Mouse (Mus musculus) neural tube, embryonic 14.5 days (tissue): ENCODE measurements at regions not wholly inside any gene's neighbourhood (a gene's known extent, or its start where the extent isn't known, plus 50 kb on each side); places are given as distances from the start of the nearest gene placed in this dataset.

ENCODE experiments used
- ATAC-seq: fragments of 200-750 bp; cut with Nextera tagmentation; 2 replicates; pipeline ENCODE4 v1.8.0; 2017; ENCODE audit warnings: low read depth, mild to moderate bottlenecking, moderate TSS enrichment, moderate library complexity
- H3K27ac ChIP-seq: fragments of 300-500 bp; sonication (generic); 2 replicates; pipeline ENCODE4 v1.5.1; 2014; ENCODE audit warnings: low read depth, mild to moderate bottlenecking, control low read depth, low read length, moderate library complexity, mixed read lengths
- H3K27me3 ChIP-seq: fragments of 300-500 bp; sonication (generic); 2 replicates; pipeline ENCODE4 v1.6.1; 2014; ENCODE audit warnings: low read length; ENCODE audit not compliant: control insufficient read depth, insufficient read depth
- H3K36me3 ChIP-seq: fragments of 300-500 bp; sonication (generic); 2 replicates; pipeline ENCODE4 v1.6.1; 2014; ENCODE audit warnings: low read length, mixed read lengths; ENCODE audit not compliant: control insufficient read depth, insufficient read depth
- H3K4me1 ChIP-seq: fragments of 300-500 bp; sonication (generic); 2 replicates; pipeline ENCODE4 v1.6.1; 2014; ENCODE audit warnings: low read length; ENCODE audit not compliant: control insufficient read depth, insufficient read depth
- H3K4me2 ChIP-seq: fragments of 300-500 bp; sonication (generic); 2 replicates; pipeline ENCODE4 v1.6.1; 2014; ENCODE audit warnings: mild to moderate bottlenecking, low read depth, low read length, control low read depth
- H3K4me3 ChIP-seq: fragments of 300-500 bp; sonication (generic); 2 replicates; pipeline ENCODE4 v1.5.1; 2014; ENCODE audit warnings: low read depth, low read length, control low read depth, mixed read lengths
- H3K9ac ChIP-seq: fragments of 300-500 bp; sonication (generic); replicated peaks from 2 replicates; pipeline ENCODE4 v1.6.1; 2014; ENCODE audit warnings: low read depth, mild to moderate bottlenecking, control low read depth, low read length, mixed read lengths
- H3K9me3 ChIP-seq: fragments of 300-500 bp; sonication (generic); 2 replicates; pipeline ENCODE4 v1.6.1; 2016; ENCODE audit warnings: low read length; ENCODE audit not compliant: control insufficient read depth
- WGBS: fragments of 180-500 bp; shearing (Covaris S2); extraction: QIAGEN DNeasy Blood & Tissue Kit; methylation state at CpG from one replicate; pipeline ENCODE4 v1.1.7; 2014; 5-methylcytosine and 5-hydroxymethylcytosine counted together

DNA sequence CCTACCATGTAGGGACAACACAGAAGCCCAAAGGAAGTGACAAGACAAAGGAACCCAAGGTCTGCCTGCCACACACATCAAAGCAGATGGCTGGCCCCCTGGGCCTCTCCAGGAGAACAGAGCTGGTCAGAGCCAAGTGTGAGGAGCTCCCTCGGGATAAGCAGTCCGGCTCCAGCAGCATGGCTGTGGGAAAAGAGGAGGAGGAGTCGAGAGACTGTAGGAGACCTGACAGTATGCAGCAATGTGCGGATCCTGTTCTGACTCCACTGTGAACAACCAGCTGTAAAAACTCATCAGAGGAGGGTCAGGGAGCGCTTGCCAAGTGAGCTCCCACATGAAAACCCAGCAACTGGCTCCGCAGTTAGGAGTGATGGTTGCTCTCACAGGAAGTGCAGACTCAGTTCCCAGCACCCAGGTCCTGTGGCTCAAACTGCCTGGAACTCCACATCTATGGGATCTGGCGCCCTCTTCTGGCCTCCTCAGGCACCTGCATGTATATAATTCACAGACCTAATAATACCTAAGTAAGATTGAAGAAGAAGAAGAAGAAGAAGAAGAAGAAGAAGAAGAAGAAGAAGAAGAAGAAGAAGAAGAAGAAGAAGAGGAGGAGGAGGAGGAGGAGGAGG, 79.3 kb upstream of the Errfi1 start:
- Histone ChIP-seq H3K4me1 (no peaks in the 10 kb centered on the region), H3K27ac (no peak overlapping the region), H3K9me3 (no peaks in the 10 kb centered on the region; the same call in 1 of the 2 replicates), H3K9ac (no peak overlapping the region), H3K4me2 (no peak overlapping the region), H3K27me3 (no peaks in the 10 kb centered on the region), H3K36me3 (no peaks in the 10 kb centered on the region), H3K4me3 (no peak overlapping the region)
- 80% methylated on average over 7 of the region's 7 CpGs for WGBS
- ATAC-seq: no peak

- Histone ChIP-seq H3K9ac (no peak overlapping the region), H3K27me3 (no peaks in the 10 kb centered on the region), H3K4me2 (no peak overlapping the region), H3K27ac (no peak overlapping the region), H3K9me3 (no peaks in the 10 kb centered on the region; the same call in 1 of the 2 replicates), H3K4me1 (no peaks in the 10 kb centered on the region), H3K4me3 (no peak overlapping the region), H3K36me3 (no peaks in the 10 kb centered on the region)
- ATAC-seq: no peak
- WGBS: 73% methylated on average over 6 of the region's 6 CpGs
Observed at GRCm38 (mm10) chr4:150771922-150772651, 81.6 kb upstream of the Errfi1 start.

- no peaks in the 10 kb centered on the region; the same call in 1 of the 2 replicates for H3K9me3 ChIP-seq
- H3K9ac ChIP-seq: no peak overlapping the region
- no peak overlapping the region for H3K27ac ChIP-seq
- H3K36me3 ChIP-seq: no peaks in the 10 kb centered on the region
- H3K4me1 ChIP-seq: no peaks in the 10 kb centered on the region
- no peaks in the 10 kb centered on the region for H3K27me3 ChIP-seq
- WGBS: 22% methylated on average over 2 of the region's 2 CpGs
- H3K4me2 ChIP-seq: no peak overlapping the region
- H3K4me3 ChIP-seq: no peak overlapping the region
- ATAC-seq: no peak
Observed at GRCm38 (mm10) chr4:150771469-150771868, 82.2 kb upstream of the Errfi1 start.

DNA sequence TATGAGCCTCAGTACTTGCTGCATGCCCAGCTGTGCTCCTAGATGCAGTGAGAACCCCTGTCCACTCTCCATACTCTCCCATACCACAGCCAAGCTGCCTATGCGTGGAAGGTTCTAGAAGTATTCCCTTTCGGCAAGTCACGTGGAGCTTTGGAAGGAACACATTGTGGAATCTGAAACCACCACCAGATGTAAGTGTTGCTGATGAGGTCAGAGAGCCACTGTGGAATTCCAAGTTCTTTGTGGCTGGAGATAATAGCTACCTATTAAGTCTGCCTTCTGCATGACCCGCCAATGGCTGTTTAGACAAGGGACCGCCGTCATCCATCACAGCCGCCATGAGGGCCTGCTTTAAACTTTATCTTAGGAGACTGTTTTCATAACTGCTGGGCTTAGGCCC, 84.7 kb upstream of the Errfi1 start:
- Histone ChIP-seq H3K27me3 (no peaks in the 10 kb centered on the region), H3K4me2 (no peak overlapping the region), H3K4me1 (no peaks in the 10 kb centered on the region), H3K36me3 (no peaks in the 10 kb centered on the region), H3K4me3 (no peak overlapping the region), H3K9ac (no peak overlapping the region), H3K9me3 (no peaks in the 10 kb centered on the region), H3K27ac (no peak overlapping the region)
- 54% methylated on average over 7 of the region's 7 CpGs for WGBS
- no peak for ATAC-seq

DNA sequence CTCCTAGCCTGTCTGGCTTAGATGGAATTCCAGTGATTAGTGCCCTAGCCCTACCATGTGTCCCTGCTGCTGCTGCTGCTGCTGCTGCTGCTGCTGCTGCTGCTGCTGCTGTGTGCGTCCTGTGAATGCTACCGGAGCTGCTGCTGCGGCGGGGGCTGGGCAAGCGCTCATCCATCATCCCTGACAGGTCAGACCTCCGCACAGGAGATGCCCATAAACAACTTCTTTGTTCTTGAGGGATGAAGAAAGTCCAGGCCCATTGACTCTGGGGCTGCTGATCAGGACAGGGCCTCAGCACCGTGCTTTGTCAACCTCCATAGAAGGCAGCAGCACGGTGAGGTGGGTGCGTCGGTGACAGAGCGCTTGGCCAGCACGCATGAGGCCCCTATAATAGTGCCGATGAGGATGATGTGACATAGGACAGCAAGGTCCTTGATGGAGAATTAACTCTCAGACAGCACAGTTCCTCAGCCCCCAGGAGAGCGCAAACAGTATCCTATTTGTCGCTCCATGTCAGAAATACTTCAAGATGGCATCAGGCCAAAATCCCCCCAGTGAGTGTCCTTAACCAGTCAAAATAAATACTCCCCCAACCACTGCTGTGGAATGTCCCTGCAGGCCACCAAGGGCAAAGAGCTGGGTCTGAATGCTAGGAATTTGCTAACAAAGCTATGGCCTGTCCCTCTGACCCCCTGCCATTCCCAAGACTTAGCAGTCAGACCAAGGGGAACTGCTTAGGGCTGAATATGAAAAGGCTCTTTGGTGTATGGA, 95.1 kb upstream of the Errfi1 start:
- ATAC-seq: peak; percentile 86
- WGBS: 4% methylated on average over 15 of the region's 15 CpGs
- Histone ChIP-seq H3K9me3 (no peaks in the 10 kb centered on the region), H3K4me2 (peak overlapping the region; percentile 11; the same call in 1 of the 2 replicates), H3K27me3 (no peaks in the 10 kb centered on the region), H3K27ac (peak overlapping the region; percentile 79), H3K4me3 (no peak overlapping the region), H3K4me1 (peaks cover 20% of the 10 kb centered on the region), H3K9ac (peak overlapping the region; percentile 8), H3K36me3 (no peaks in the 10 kb centered on the region)

DNA sequence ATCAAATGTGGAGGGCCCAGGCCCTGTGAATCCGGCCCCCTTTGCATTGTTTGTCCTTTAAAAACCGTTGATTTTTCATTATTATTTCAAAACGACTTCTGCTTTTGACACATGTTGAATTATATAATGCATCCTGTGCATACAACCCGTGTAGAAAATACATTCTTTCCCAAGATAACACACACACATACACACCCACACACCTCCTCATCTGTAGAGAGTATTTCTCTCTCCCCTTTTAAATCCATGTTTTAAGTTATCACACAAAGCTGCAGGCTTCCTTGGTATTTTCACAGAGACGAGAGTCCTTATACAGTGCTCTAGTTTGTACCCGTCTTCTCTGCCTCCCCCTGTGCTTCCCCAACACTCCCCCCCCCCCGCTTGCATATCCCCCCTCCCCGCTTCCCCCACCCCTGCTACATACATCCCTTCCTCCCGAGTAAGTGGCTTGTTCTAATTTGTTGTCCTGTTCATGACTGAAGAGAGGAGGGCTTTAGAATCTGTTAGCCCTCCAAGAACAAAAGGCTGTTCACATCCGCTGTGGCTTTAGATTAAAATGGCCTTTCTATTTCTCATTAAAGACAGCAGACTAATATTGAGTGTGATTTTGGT, 95.8 kb upstream of the Errfi1 start:
- WGBS: 23% methylated on average over 10 of the region's 10 CpGs
- Histone ChIP-seq H3K27ac (peak overlapping the region; percentile 79), H3K4me3 (no peak overlapping the region), H3K9ac (peak overlapping the region; percentile 8), H3K4me1 (peaks cover 20% of the 10 kb centered on the region), H3K9me3 (no peaks in the 10 kb centered on the region), H3K36me3 (no peaks in the 10 kb centered on the region), H3K4me2 (peak overlapping the region; percentile 11; the same call in 1 of the 2 replicates), H3K27me3 (no peaks in the 10 kb centered on the region)
- peak; percentile 42 for ATAC-seq

- WGBS: 67% methylated on average over 10 of the region's 10 CpGs
- ATAC-seq: no peak
- Histone ChIP-seq H3K36me3 (no peaks in the 10 kb centered on the region), H3K27ac (peak overlapping the region; percentile 79), H3K9me3 (no peaks in the 10 kb centered on the region), H3K9ac (no peak overlapping the region), H3K27me3 (no peaks in the 10 kb centered on the region), H3K4me1 (peaks cover 20% of the 10 kb centered on the region), H3K4me3 (no peak overlapping the region), H3K4me2 (peak overlapping the region; percentile 4; the same call in 1 of the 2 replicates)
Observed at GRCm38 (mm10) chr4:150757291-150757741, 96.4 kb upstream of the Errfi1 start.

DNA sequence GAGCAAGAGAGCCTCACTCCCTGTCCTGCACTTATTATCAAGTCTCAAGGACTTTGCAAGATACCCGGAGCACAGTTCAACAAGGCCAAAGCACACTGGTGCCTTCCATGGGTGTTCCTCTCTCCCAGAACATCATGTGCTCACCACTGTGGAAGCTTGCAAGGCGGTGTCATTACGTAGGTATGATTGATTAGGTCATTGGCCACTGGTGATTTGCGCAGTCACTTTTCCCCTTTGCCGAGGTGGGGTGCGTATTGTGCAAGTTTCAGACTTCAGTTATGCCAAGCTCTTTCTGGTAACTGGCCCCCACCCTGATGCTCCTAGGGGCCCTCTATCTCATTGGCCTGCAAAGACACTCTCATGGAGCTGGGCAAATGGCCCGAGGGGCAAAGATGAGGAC, 98.3 kb upstream of the Errfi1 start:
- Histone ChIP-seq H3K27me3 (no peaks in the 10 kb centered on the region), H3K9me3 (no peaks in the 10 kb centered on the region), H3K9ac (no peak overlapping the region), H3K4me1 (peaks cover 20% of the 10 kb centered on the region), H3K4me3 (no peak overlapping the region), H3K4me2 (no peak overlapping the region), H3K36me3 (no peaks in the 10 kb centered on the region), H3K27ac (no peak overlapping the region)
- ATAC-seq: no peak
- WGBS: 95% methylated on average over 7 of the region's 7 CpGs
